Mouse (Mus musculus): ENCODE measurements around the gene 4930404N11Rik.

Gene 4930404N11Rik

GRCm38 (mm10) chr10:81379809-81380378 lies 14.3 kb upstream of the 4930404N11Rik start:
- peak; percentile 74 for DNase-seq

GRCm38 (mm10) chr10:81379183-81379553 lies 13.6 kb upstream of the 4930404N11Rik start:
- peak; percentile 68 for DNase-seq

- peak; percentile 100 for DNase-seq
Measured at GRCm38 (mm10) chr10:81378553-81379182, 13.1 kb upstream of the 4930404N11Rik start.

- DNase-seq: peak; percentile 72
Measured at GRCm38 (mm10) chr10:81377793-81378552, 12.4 kb upstream of the 4930404N11Rik start, which contains the start of gene Fzr1. Gene Fzr1 (minus strand): TSS chr10:81378516.

DNA sequence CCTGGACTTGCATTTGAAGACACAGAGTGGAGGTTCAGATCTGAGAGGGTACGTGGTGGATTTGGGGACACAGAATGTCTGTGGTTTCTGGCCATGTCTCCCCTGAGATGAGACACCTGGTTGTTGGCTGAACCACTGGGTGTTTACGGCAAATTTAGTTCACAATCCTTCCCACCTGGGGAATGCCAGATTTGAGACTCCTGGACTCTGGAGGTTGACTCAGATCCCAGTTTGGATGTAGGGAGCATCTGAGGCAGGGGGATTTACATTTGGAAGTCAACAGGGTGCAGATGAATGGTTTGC lies 11.7 kb upstream of the 4930404N11Rik start:
- DNase-seq: peak; percentile 53

- DNase-seq: peak; percentile 65
Measured at GRCm38 (mm10) chr10:81376561-81377361, 11.1 kb upstream of the 4930404N11Rik start.

GRCm38 (mm10) chr10:81375322-81375721 lies 9.7 kb upstream of the 4930404N11Rik start:
- no peak for DNase-seq

DNA sequence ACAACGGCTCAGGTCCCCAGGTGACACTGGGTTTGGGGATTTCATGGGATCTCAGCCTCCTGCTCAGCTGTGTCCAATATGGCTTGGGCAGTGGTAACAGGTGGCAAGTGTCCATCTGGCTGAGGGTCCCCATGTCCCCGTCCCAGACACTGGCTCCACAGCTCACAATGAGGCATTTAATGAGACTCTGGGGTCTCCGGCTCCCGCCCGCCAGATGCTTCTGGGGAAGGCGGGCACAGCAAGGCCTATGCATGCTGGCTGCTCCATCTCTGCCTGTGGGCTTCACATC lies 1.5 kb upstream of the 4930404N11Rik start:
- no peak for DNase-seq

DNA sequence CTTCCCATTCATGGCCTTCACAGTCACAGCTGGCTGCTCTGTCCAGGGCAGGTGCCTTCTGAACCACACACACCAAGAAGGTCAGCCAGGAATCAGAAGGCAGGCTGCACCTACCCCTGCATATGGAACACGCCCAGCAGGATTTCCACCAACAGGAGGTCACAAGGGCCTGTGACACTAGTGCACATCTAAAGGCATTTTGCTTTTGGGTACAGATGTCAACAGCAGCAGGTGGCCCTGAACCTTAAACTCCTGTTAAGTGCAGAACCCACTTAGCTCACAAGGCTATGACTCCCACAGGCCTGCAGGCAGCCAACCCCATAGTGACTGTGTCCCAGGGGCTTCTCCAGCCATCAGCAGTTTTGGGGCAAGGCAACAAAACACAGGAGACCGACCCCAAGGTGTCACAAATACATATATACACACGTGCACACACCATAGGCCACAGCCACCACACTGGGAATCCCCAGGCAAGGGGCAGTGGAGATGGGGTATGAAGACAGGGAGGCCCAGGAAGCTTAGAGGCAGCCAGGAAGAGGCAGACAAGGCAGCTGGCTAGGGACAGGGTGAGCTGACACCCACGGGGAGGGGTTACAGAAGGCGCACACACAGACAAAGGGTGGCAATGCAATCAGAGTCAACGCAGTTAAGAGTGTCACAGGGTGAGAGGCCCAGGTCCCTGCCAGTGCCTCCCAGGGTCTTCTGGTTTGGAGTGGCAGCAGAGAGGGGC lies 1.0 kb upstream of the 4930404N11Rik start:
- DNase-seq: no peak

- no peak for DNase-seq
Measured at GRCm38 (mm10) chr10:81365073-81365472, 543 bp downstream of the 4930404N11Rik start.

DNA sequence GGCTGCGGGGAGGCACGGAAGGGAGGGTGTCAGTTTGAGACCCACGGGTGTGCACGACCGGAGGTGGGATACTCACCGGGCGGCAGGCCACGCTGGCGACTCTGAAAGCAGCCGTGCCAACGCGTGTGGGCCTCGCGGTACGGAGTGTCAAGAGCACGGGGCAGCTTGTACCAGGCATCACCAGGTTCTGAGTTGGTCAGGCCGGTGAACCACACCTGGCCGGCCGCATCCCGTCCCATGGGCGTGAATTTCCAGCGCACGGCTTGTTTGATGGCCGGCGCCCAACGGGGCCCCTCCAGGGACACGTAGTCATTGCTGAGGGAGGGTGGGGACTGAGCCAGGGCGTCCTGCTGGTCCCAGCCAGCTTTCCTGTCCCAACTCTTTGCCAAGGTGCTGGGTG lies 950 bp downstream of the 4930404N11Rik start:
- no peak for DNase-seq

DNA sequence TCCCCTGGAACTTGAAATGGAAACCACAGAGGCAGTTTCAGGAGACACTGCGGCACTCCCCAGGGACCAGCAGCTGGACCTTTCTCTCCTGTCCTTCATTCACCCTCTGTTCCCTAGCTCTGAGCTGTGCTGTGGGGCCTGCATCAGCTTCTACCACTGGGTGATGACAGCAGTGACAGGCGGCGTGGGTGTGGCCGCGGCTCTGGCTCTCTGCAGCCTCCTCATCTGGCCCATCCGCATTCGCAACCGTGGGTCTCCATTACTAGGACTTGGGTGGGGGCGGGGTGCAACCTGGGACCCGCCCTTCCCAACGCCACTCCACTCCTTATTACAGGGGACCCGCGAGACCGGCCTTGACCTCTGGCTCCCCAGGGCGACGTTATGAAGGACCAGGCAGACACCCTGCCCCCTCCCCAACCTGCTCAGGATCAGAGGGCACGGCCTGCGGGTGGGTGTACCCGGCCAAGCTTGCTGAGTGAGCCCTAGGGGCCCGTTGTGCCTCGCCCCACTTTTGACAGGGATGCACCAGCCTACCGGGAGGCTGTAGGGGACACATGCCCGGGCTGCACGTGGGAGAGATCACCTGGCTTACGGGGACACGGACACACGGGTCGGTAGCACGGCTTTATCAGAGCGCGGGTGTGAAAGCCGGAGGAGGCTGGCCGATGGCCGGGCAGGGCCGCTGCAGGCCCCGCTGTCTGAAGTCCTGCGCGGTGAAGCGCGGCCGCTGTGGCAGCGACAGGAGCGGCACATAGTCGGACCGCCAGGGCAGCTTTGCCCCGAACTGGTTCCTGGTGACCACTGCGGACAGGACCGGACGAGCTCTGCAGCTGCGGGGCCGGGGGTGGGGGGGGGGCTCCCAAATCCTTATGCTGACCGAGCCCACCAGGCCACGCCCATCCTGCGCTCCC lies 1.9 kb downstream of the 4930404N11Rik start:
- DNase-seq: no peak

- DNase-seq: no peak
Measured at GRCm38 (mm10) chr10:81362336-81362949, 3.2 kb downstream of the 4930404N11Rik start.

DNA sequence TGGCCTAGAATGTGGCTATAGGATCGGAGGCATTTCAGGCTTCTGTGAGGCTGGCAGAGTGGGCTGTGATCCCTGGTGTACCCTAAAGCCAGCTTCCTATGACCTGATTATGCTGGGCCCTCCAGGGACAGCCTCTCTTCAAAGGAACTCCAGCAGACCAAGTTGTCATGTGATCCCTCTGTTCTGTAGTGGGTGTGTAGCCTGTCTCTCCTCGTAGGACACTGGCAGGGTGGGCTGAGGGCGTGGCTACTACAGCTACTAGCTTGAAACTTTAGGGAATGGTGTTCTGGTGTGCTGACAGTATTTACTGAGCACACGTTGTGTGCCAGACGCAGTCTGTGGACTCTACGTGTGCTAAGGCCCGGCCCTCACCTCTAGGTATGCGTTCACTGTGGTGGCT lies 4.9 kb downstream of the 4930404N11Rik start:
- DNase-seq: no peak

DNA sequence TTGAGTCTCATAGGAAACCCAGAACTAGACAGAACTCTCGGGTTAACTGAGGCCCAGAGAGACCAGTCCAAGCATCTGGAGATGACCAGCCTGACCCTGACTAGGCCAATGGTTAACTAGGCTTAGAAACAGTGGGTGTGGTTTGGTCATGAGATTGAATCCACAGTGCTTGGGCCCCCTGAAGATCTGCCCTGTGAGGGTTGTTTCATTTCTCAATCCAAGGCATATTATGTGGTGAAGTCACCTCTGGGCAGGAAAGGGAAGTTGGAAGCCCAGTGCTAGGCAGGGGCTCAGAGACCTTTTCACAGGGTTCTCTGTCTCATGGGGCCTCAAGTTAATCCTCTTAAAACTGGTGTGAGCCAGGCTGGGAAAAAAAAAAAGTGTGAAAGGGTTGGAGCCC lies 6.8 kb downstream of the 4930404N11Rik start:
- DNase-seq: no peak

DNA sequence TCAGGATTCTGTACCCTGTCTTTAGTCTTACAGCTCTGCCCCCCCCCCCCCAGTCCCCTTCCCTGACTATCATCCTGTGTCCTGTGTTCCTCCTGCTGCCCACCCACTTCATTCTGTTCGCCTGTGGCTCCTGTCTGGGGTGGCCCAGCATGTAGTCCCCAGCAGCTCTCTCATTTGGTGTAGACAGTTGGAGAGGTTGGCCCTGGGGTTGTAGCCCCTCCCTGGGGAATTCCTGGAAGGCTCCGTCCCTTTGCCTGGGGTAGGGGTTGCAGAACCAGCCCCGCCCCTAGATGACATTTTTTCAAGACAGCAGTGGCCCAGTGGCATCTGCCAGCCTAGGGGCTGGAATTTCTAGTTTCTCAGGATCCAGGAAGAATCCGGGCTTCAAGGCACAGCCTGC lies 7.4 kb downstream of the 4930404N11Rik start:
- no peak for DNase-seq

DNA sequence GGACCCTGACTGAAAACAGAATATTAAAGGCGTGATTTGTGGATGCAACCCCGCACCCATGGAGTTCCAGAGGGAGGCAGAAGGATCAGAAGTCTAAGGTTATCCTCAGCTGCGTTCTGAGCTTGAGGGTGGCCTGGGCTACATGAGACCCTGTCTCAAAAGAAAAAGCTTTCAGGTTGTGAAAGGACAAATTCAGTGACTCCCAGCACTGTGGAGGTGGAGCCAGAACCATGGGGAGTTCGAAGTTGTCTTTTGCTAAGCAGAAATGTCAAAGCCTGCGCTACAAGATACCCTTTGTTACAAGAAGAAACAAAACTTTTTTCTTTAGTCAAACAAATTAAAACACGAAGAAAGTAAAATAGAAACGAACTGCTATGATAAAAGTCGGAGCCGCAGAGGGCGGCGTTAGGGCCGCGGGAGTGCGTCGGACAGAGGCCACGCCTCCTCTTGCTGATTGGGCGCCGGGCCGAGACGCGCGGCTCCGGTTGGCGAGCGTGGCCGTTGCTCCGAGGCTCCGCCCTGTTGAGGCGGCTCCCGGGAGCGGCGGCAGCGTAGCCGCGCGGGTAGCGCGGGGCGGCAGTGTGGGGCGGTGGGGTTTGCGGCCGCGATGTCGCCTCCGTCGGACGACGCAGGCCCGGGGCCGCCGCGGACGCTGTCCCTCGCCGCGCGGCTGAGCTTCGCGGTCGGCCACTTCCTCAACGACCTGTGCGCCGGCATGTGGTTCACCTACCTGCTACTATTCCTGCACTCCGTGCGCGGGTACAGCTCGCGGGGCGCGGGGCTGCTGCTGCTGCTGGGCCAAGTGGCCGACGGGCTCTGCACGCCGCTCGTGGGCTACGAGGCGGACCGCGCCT lies 8.4 kb downstream of the 4930404N11Rik start, which contains the start of gene Mfsd12:
Mfsd12 (plus strand) TSS at position 501 of the 854 bp plus-strand sequence.
- peak; percentile 90 for DNase-seq

DNA sequence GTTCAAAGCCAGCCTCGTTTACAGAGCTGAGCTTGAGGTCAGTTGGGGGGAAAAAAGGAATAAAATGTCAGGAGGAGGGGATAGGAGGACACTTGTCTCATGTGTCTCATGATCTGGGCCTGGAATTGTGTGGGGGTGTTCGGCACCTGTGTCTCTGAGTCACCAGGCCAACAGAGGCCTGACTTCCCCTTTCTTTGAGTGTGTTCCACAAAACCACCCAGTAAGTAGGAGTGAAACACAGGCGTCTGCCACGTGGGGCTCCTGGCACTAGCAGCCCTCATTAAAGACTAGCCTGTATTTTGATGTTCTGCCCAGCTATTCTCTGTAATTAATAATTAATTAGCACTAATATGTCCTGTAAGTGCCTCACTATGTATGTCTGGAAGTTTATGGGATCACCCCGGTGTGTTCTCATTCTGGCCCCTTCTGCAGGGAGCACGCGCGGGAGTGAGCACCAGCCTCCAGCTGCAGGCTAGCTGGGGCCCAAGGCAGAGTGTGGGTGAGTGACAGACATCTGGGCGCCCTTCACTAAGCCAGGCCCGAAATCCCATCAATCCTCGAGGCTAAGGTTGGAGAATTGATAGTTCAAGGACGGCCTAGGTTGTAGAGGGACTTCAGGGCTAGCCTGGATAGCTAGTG lies 9.1 kb downstream of the 4930404N11Rik start:
- DNase-seq: no peak

DNA sequence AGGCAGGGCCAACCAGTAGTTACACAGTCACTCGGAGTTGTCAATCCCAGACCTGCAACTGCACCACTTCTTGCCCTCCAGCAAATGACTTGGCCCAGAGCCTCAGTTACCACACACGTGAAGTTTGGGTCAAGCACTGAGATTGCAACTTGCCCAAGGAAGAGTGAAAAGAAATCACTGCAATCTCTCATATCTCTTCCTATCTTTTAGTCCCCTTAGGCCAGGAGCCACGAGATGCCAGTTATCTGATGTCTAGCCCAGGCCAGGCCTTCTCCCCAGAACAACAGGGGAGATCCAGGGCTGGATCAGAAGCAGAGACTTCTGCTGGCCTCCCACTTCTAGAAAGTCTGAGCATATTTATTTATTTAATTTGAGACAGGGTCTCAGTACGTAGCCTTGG lies 10.1 kb downstream of the 4930404N11Rik start:
- DNase-seq: no peak
